Mouse (Mus musculus): ENCODE measurements around the gene Ptpn22. TPM values are rescaled to one million over a fixed set of nuclear protein-coding genes. Genes with fewer than 3 reads are reported as not detected.

The Ptpn22 gene
- polyA plus RNA-seq, 1 experiment from 2014 or later = 55.2 TPM

GRCm38 (mm10) chr3:103874329-103874728 is 14.7 kb downstream of the Ptpn22 start:
- H3K4me3 ChIP-seq (ENCODE audit: inconsistent target) = no peak overlapping the region
- peak overlapping the region; percentile 63 for H3K27ac ChIP-seq
- H3K36me3 ChIP-seq (ENCODE audit: inconsistent target) = peaks cover 26% of the 10 kb centered on the region
- H3K79me2 ChIP-seq (ENCODE audit: inconsistent target) = peaks cover 40% of the 10 kb centered on the region
- WGBS (ENCODE audit: missing documents) = 32% methylated on average over 7 of the region's 7 CpGs

- Histone ChIP-seq H3K27ac (no peak overlapping the region), H3K4me3 (ENCODE audit: inconsistent target) (no peak overlapping the region), H3K79me2 (ENCODE audit: inconsistent target) (no peaks in the 10 kb centered on the region), H3K36me3 (ENCODE audit: inconsistent target) (peaks cover 62% of the 10 kb centered on the region; the same call in 1 of the 2 replicates)
- WGBS (ENCODE audit: missing documents) = 85% methylated on average over 11 of the region's 11 CpGs
Observed at GRCm38 (mm10) chr3:103885946-103886345, 26.4 kb downstream of the Ptpn22 start.

GRCm38 (mm10) chr3:103887581-103887980 is 28.0 kb downstream of the Ptpn22 start:
- H3K79me2 ChIP-seq (ENCODE audit: inconsistent target) = no peaks in the 10 kb centered on the region
- WGBS (ENCODE audit: missing documents) = 45% methylated on average over 3 of the region's 3 CpGs
- no peak overlapping the region for H3K4me3 ChIP-seq (ENCODE audit: inconsistent target)
- peaks cover 49% of the 10 kb centered on the region; the same call in 1 of the 2 replicates for H3K36me3 ChIP-seq (ENCODE audit: inconsistent target)
- no peak overlapping the region for H3K27ac ChIP-seq

- no peak overlapping the region for H3K27ac ChIP-seq
- no peak overlapping the region for H3K4me3 ChIP-seq (ENCODE audit: inconsistent target)
- 95% methylated on average over 3 of the region's 3 CpGs for WGBS (ENCODE audit: missing documents)
- H3K36me3 ChIP-seq (ENCODE audit: inconsistent target) = peaks cover 22% of the 10 kb centered on the region
- no peaks in the 10 kb centered on the region for H3K79me2 ChIP-seq (ENCODE audit: inconsistent target)
Observed at GRCm38 (mm10) chr3:103893374-103893773, 33.8 kb downstream of the Ptpn22 start.

GRCm38 (mm10) chr3:103904705-103905104 is 45.1 kb downstream of the Ptpn22 start:
- Histone ChIP-seq H3K27ac (no peak overlapping the region), H3K4me3 (ENCODE audit: inconsistent target) (no peak overlapping the region), H3K79me2 (ENCODE audit: inconsistent target) (no peaks in the 10 kb centered on the region), H3K36me3 (ENCODE audit: inconsistent target) (peaks cover 30% of the 10 kb centered on the region)
- WGBS (ENCODE audit: missing documents) = 95% methylated on average over 1 of the region's 1 CpGs

- Histone ChIP-seq H3K27ac (no peak overlapping the region), H3K79me2 (ENCODE audit: inconsistent target) (no peaks in the 10 kb centered on the region), H3K4me3 (ENCODE audit: inconsistent target) (no peak overlapping the region), H3K36me3 (ENCODE audit: inconsistent target) (peaks cover 17% of the 10 kb centered on the region)
- 88% methylated on average over 5 of the region's 5 CpGs for WGBS (ENCODE audit: missing documents)
Observed at GRCm38 (mm10) chr3:103907335-103908030, 47.9 kb downstream of the Ptpn22 start.

- Histone ChIP-seq H3K27ac (no peak overlapping the region), H3K79me2 (ENCODE audit: inconsistent target) (no peaks in the 10 kb centered on the region), H3K4me3 (ENCODE audit: inconsistent target) (no peak overlapping the region), H3K36me3 (ENCODE audit: inconsistent target) (peaks cover 12% of the 10 kb centered on the region; the same call in 1 of the 2 replicates)
- WGBS (ENCODE audit: missing documents) = 48% methylated on average over 2 of the region's 2 CpGs
Observed at GRCm38 (mm10) chr3:103908781-103909180, 49.2 kb downstream of the Ptpn22 start.

GRCm38 (mm10) chr3:103913451-103913961 is 53.9 kb downstream of the Ptpn22 start:
- Histone ChIP-seq H3K4me3 (ENCODE audit: inconsistent target) (peak overlapping the region; percentile 58), H3K27ac (peak overlapping the region; percentile 69), H3K79me2 (ENCODE audit: inconsistent target) (peaks cover 35% of the 10 kb centered on the region), H3K36me3 (ENCODE audit: inconsistent target) (no peaks in the 10 kb centered on the region)
- 2% methylated on average over 11 of the region's 11 CpGs for WGBS (ENCODE audit: missing documents)

- Histone ChIP-seq H3K4me3 (ENCODE audit: inconsistent target) (peak within 1 kb of the TSS; percentile 83), H3K27ac (peak within 1 kb of the TSS; percentile 70), H3K79me2 (ENCODE audit: inconsistent target) (peaks cover 41% of the 10 kb centered on the region), H3K36me3 (ENCODE audit: inconsistent target) (no peaks in the 10 kb centered on the region)
- WGBS (ENCODE audit: missing documents) = 1% methylated on average over 50 of the region's 55 CpGs
Observed at GRCm38 (mm10) chr3:103914010-103914669, 54.5 kb downstream of the Ptpn22 start, which contains the start of gene Rsbn1. TSS of gene Rsbn1 (plus strand) at chr3:103914120.

- H3K36me3 ChIP-seq (ENCODE audit: inconsistent target) = no peaks in the 10 kb centered on the region
- peaks cover 49% of the 10 kb centered on the region for H3K79me2 ChIP-seq (ENCODE audit: inconsistent target)
- peak overlapping the region; percentile 70 for H3K27ac ChIP-seq
- WGBS (ENCODE audit: missing documents) = 1% methylated on average over 59 of the region's 60 CpGs
- H3K4me3 ChIP-seq (ENCODE audit: inconsistent target) = peak overlapping the region; percentile 83
Observed at GRCm38 (mm10) chr3:103914732-103915508, 55.3 kb downstream of the Ptpn22 start.

- no peaks in the 10 kb centered on the region for H3K36me3 ChIP-seq (ENCODE audit: inconsistent target)
- 3% methylated on average over 7 of the region's 7 CpGs for WGBS (ENCODE audit: missing documents)
- peak overlapping the region; percentile 70 for H3K27ac ChIP-seq
- H3K79me2 ChIP-seq (ENCODE audit: inconsistent target) = peaks cover 55% of the 10 kb centered on the region
- H3K4me3 ChIP-seq (ENCODE audit: inconsistent target) = peak overlapping the region; percentile 83
Observed at GRCm38 (mm10) chr3:103915509-103915896, 55.9 kb downstream of the Ptpn22 start.

- no peaks in the 10 kb centered on the region for H3K36me3 ChIP-seq (ENCODE audit: inconsistent target)
- H3K27ac ChIP-seq = peak overlapping the region; percentile 70
- peak overlapping the region; percentile 83 for H3K4me3 ChIP-seq (ENCODE audit: inconsistent target)
- 0% methylated on average over 5 of the region's 5 CpGs for WGBS (ENCODE audit: missing documents)
- peaks cover 63% of the 10 kb centered on the region for H3K79me2 ChIP-seq (ENCODE audit: inconsistent target)
Observed at GRCm38 (mm10) chr3:103916205-103916838, 56.7 kb downstream of the Ptpn22 start.

GRCm38 (mm10) chr3:103916839-103917237 is 57.2 kb downstream of the Ptpn22 start:
- Histone ChIP-seq H3K27ac (peak overlapping the region; percentile 70), H3K4me3 (ENCODE audit: inconsistent target) (peak overlapping the region; percentile 83), H3K79me2 (ENCODE audit: inconsistent target) (peaks cover 68% of the 10 kb centered on the region), H3K36me3 (ENCODE audit: inconsistent target) (no peaks in the 10 kb centered on the region)
- 27% methylated on average over 3 of the region's 3 CpGs for WGBS (ENCODE audit: missing documents)

- 77% methylated on average over 1 of the region's 1 CpGs for WGBS (ENCODE audit: missing documents)
- no peaks in the 10 kb centered on the region for H3K36me3 ChIP-seq (ENCODE audit: inconsistent target)
- H3K79me2 ChIP-seq (ENCODE audit: inconsistent target) = peaks cover 98% of the 10 kb centered on the region
- H3K27ac ChIP-seq = no peak overlapping the region
- no peak overlapping the region for H3K4me3 ChIP-seq (ENCODE audit: inconsistent target)
Observed at GRCm38 (mm10) chr3:103920094-103920493, 60.5 kb downstream of the Ptpn22 start.
